Mouse (Mus musculus): ENCODE measurements at regions not wholly inside any gene's neighbourhood (a gene's known extent, or its start where the extent isn't known, plus 50 kb on each side); places are given as distances from the start of the nearest gene placed in this dataset.

GRCm38 (mm10) chr2:167878255-167878865, 53.5 kb upstream of the Ptpn1 start:
- Histone ChIP-seq H3K27ac (ENCODE audit: insufficient read depth, low read depth, low read length, poor library complexity, severe bottlenecking) (no peak overlapping the region), H3K4me1 (ENCODE audit: control insufficient read depth in 2 of 2, insufficient read depth in 2 of 2, low read length in 2 of 2, poor library complexity in 1 of 2) (no peaks in the 10 kb centered on the region; a peak in 1 of 4 replicates), H3K9ac (ENCODE audit: insufficient read depth, low read depth, low read length, poor library complexity, severe bottlenecking) (no peak overlapping the region), H3K36me3 (ENCODE audit: control insufficient read depth, insufficient read depth, low read length, poor library complexity, severe bottlenecking) (no peaks in the 10 kb centered on the region), H3K4me3 (ENCODE audit: insufficient read depth in 1 of 2, low read depth in 1 of 2, low read length in 2 of 2, poor library complexity in 1 of 2, severe bottlenecking in 1 of 2) (no peak overlapping the region), H3K9me3 (ENCODE audit: control insufficient read depth, insufficient read depth, low read depth, low read length) (no peaks in the 10 kb centered on the region)
- in situ Hi-C loops (cut with MboI; ENCODE audit: low sequenced_read_pairs in 2 of 2, unreplicated experiment in 2 of 2) = no loop called here
- TF ChIP-seq HCFC1 (IDR thresholded peaks at IDR 0.05; ENCODE audit: borderline replicate concordance, insufficient read depth, low read length) = no peak
- TF ChIP-seq CHD2 (IDR thresholded peaks at IDR 0.05; ENCODE audit: low read depth, low read length) = no peak
- TF ChIP-seq MAFK (IDR thresholded peaks at IDR 0.05; ENCODE audit: insufficient read depth, low read depth, low read length) = no peak
- no peak for TF ChIP-seq ZNF384 (IDR thresholded peaks at IDR 0.05; ENCODE audit: low read depth, low read length)
- TF ChIP-seq ZC3H11A (IDR thresholded peaks at IDR 0.05; ENCODE audit: borderline replicate concordance, low read depth, low read length) = no peak
- no peak for DNase-seq (ENCODE audit: low read depth, low spot score)

- Histone ChIP-seq H3K36me3 (ENCODE audit: control insufficient read depth, insufficient read depth, low read length, poor library complexity, severe bottlenecking) (no peaks in the 10 kb centered on the region), H3K4me3 (ENCODE audit: insufficient read depth in 1 of 2, low read depth in 1 of 2, low read length in 2 of 2, poor library complexity in 1 of 2, severe bottlenecking in 1 of 2) (no peak overlapping the region), H3K4me1 (ENCODE audit: control insufficient read depth in 2 of 2, insufficient read depth in 2 of 2, low read length in 2 of 2, poor library complexity in 1 of 2) (no peaks in the 10 kb centered on the region; a peak in 1 of 4 replicates), H3K9me3 (ENCODE audit: control insufficient read depth, insufficient read depth, low read depth, low read length) (no peaks in the 10 kb centered on the region), H3K27ac (ENCODE audit: insufficient read depth, low read depth, low read length, poor library complexity, severe bottlenecking) (no peak overlapping the region), H3K9ac (ENCODE audit: insufficient read depth, low read depth, low read length, poor library complexity, severe bottlenecking) (no peak overlapping the region)
- TF ChIP-seq ZNF384 (IDR thresholded peaks at IDR 0.05; ENCODE audit: low read depth, low read length) (no peak), MAFK (IDR thresholded peaks at IDR 0.05; ENCODE audit: insufficient read depth, low read depth, low read length) (no peak), ZC3H11A (IDR thresholded peaks at IDR 0.05; ENCODE audit: borderline replicate concordance, low read depth, low read length) (no peak), HCFC1 (IDR thresholded peaks at IDR 0.05; ENCODE audit: borderline replicate concordance, insufficient read depth, low read length) (no peak), CHD2 (IDR thresholded peaks at IDR 0.05; ENCODE audit: low read depth, low read length) (no peak)
- DNase-seq (ENCODE audit: low read depth, low spot score) = no peak
- in situ Hi-C loops (cut with MboI; ENCODE audit: low sequenced_read_pairs in 2 of 2, unreplicated experiment in 2 of 2) = no loop called here
These were observed 54.5 kb upstream of the Ptpn1 start for GRCm38 (mm10) chr2:167877254-167877870.

- Histone ChIP-seq H3K4me1 (ENCODE audit: control insufficient read depth in 2 of 2, insufficient read depth in 2 of 2, low read length in 2 of 2, poor library complexity in 1 of 2) (no peaks in the 10 kb centered on the region), H3K27ac (ENCODE audit: insufficient read depth, low read depth, low read length, poor library complexity, severe bottlenecking) (no peak overlapping the region), H3K36me3 (ENCODE audit: control insufficient read depth, insufficient read depth, low read length, poor library complexity, severe bottlenecking) (no peaks in the 10 kb centered on the region), H3K9me3 (ENCODE audit: control insufficient read depth, insufficient read depth, low read depth, low read length) (no peaks in the 10 kb centered on the region), H3K4me3 (ENCODE audit: insufficient read depth in 1 of 2, low read depth in 1 of 2, low read length in 2 of 2, poor library complexity in 1 of 2, severe bottlenecking in 1 of 2) (no peak overlapping the region), H3K9ac (ENCODE audit: insufficient read depth, low read depth, low read length, poor library complexity, severe bottlenecking) (no peak overlapping the region)
- in situ Hi-C loops (cut with MboI; ENCODE audit: low sequenced_read_pairs in 2 of 2, unreplicated experiment in 2 of 2) = no loop called here
- DNase-seq (ENCODE audit: low read depth, low spot score) = no peak
- TF ChIP-seq ZC3H11A (IDR thresholded peaks at IDR 0.05; ENCODE audit: borderline replicate concordance, low read depth, low read length) = no peak
- no peak for TF ChIP-seq CHD2 (IDR thresholded peaks at IDR 0.05; ENCODE audit: low read depth, low read length)
- TF ChIP-seq HCFC1 (IDR thresholded peaks at IDR 0.05; ENCODE audit: borderline replicate concordance, insufficient read depth, low read length) = no peak
- TF ChIP-seq MAFK (IDR thresholded peaks at IDR 0.05; ENCODE audit: insufficient read depth, low read depth, low read length) = no peak
- no peak for TF ChIP-seq ZNF384 (IDR thresholded peaks at IDR 0.05; ENCODE audit: low read depth, low read length)
These were observed 59.4 kb upstream of the Ptpn1 start for GRCm38 (mm10) chr2:167872507-167872906.

- Histone ChIP-seq H3K4me1 (ENCODE audit: control insufficient read depth in 2 of 2, insufficient read depth in 2 of 2, low read length in 2 of 2, poor library complexity in 1 of 2) (peaks cover 0 to 2% of the 10 kb centered on the region in 2 experiments; a peak in 1 of 4 replicates), H3K36me3 (ENCODE audit: control insufficient read depth, insufficient read depth, low read length, poor library complexity, severe bottlenecking) (no peaks in the 10 kb centered on the region), H3K9ac (ENCODE audit: insufficient read depth, low read depth, low read length, poor library complexity, severe bottlenecking) (no peak overlapping the region), H3K4me3 (ENCODE audit: insufficient read depth in 1 of 2, low read depth in 1 of 2, low read length in 2 of 2, poor library complexity in 1 of 2, severe bottlenecking in 1 of 2) (no peak overlapping the region), H3K9me3 (ENCODE audit: control insufficient read depth, insufficient read depth, low read depth, low read length) (no peaks in the 10 kb centered on the region), H3K27ac (ENCODE audit: insufficient read depth, low read depth, low read length, poor library complexity, severe bottlenecking) (no peak overlapping the region)
- DNase-seq (ENCODE audit: low read depth, low spot score) = no peak
- TF ChIP-seq ZC3H11A (IDR thresholded peaks at IDR 0.05; ENCODE audit: borderline replicate concordance, low read depth, low read length) (no peak), HCFC1 (IDR thresholded peaks at IDR 0.05; ENCODE audit: borderline replicate concordance, insufficient read depth, low read length) (no peak), CHD2 (IDR thresholded peaks at IDR 0.05; ENCODE audit: low read depth, low read length) (no peak)
- in situ Hi-C loops (cut with MboI; ENCODE audit: low sequenced_read_pairs in 2 of 2, unreplicated experiment in 2 of 2) = no loop called here
These were observed 61.7 kb upstream of the Ptpn1 start for GRCm38 (mm10) chr2:167870153-167870552.

Data from ES-E14 (cell line).